ENCODE assay signal across 18 mouse cellular contexts in the genomic region with DNA sequence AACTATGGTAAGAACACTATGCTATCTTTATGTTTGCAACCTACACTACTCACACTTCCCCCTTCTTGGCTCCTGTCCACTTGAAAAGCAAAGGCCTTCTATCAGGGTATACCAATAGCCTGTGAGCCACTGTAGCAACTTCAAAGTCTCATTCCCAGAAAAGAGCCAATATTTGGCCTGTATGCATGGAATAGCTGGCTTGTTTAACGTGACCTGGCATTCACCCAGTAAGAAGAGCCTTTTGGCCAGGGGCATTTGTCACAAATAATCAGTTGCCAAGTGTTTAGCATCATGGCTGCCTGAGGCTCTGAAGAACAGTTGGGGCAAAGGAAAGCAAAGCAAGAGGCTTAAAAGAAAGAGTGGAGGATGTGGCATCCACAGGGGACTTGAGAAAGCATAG.
DNase-seq lines count a peak whose midpoint lies in the region; ATAC-seq lines count a peak whose summit lies in the region.
"Had no signal": no experiment of that assay in that cellular context is flagged by ENCODE, and none has a peak within 500 bp of the region (broad histone marks: within the 10 kb centered on the region; RNA-seq: fewer than 3 reads in every experiment).

No protein-coding gene starts in this region.

- H3K4me3 ChIP-seq in hindbrain, embryonic 11.5 days (ENCODE audit: low read depth, low read length), result no peak overlapping the region
- H3K4me3 ChIP-seq in hindbrain, embryonic 12.5 days, result no peak overlapping the region
- H3K4me3 ChIP-seq: embryonic facial prominence, embryonic 10.5 days; erythroblast, embryonic 14.5 days; layer of hippocampus, adult 2 months; limb, embryonic 15.5 days; lung, embryonic 15.5 days; stomach, embryonic 15.5 days had no signal

- WGBS in hindbrain, embryonic 11.5 days, result 79% methylated on average over 1 of the region's 1 CpGs
- WGBS in hindbrain, embryonic 12.5 days, result 69% methylated on average over 1 of the region's 1 CpGs

- H3K9ac ChIP-seq in hindbrain, embryonic 11.5 days (ENCODE audit: low read depth, low read length), result no peak overlapping the region
- no peak overlapping the region for H3K9ac ChIP-seq in hindbrain, embryonic 12.5 days
- H3K9ac ChIP-seq: limb, embryonic 15.5 days; lung, embryonic 15.5 days; stomach, embryonic 15.5 days had no signal

- H3K36me3 ChIP-seq in hindbrain, embryonic 11.5 days (ENCODE audit: control insufficient read depth, insufficient read depth, low read length), result no peaks in the 10 kb centered on the region
- H3K36me3 ChIP-seq in hindbrain, embryonic 12.5 days, result no peaks in the 10 kb centered on the region
- H3K36me3 ChIP-seq: limb, embryonic 15.5 days; lung, embryonic 15.5 days; stomach, embryonic 15.5 days had no signal

- H3K27ac ChIP-seq in hindbrain, embryonic 11.5 days (ENCODE audit: low read depth, low read length), result no peak overlapping the region
- no peak overlapping the region for H3K27ac ChIP-seq in hindbrain, embryonic 12.5 days
- H3K27ac ChIP-seq: embryonic facial prominence, embryonic 10.5 days; layer of hippocampus, adult 2 months; limb, embryonic 15.5 days; lung, embryonic 15.5 days; stomach, embryonic 15.5 days had no signal

- H3K4me2 ChIP-seq in hindbrain, embryonic 11.5 days (replicated peaks; ENCODE audit: low read depth, low read length), result no peak overlapping the region
- H3K4me2 ChIP-seq in hindbrain, embryonic 12.5 days (replicated peaks), result no peak overlapping the region
- H3K4me2 ChIP-seq: limb, embryonic 15.5 days; lung, embryonic 15.5 days; stomach, embryonic 15.5 days had no signal

- H3K9me3 ChIP-seq in hindbrain, embryonic 11.5 days (ENCODE audit: control insufficient read depth, low read length), result no peaks in the 10 kb centered on the region
- H3K9me3 ChIP-seq in hindbrain, embryonic 12.5 days (replicated peaks), result no peaks in the 10 kb centered on the region
- H3K9me3 ChIP-seq: embryonic facial prominence, embryonic 10.5 days; limb, embryonic 15.5 days; lung, embryonic 15.5 days; stomach, embryonic 15.5 days had no signal

- H3K27me3 ChIP-seq in hindbrain, embryonic 11.5 days (ENCODE audit: control insufficient read depth, insufficient read depth, low read length), result no peaks in the 10 kb centered on the region
- H3K27me3 ChIP-seq in hindbrain, embryonic 12.5 days, result no peaks in the 10 kb centered on the region
- H3K27me3 ChIP-seq: limb, embryonic 15.5 days; lung, embryonic 15.5 days; stomach, embryonic 15.5 days had no signal

- no peaks in the 10 kb centered on the region for H3K4me1 ChIP-seq in hindbrain, embryonic 11.5 days (replicated peaks; ENCODE audit: control insufficient read depth, insufficient read depth, low read length)
- H3K4me1 ChIP-seq in hindbrain, embryonic 12.5 days, result peaks cover 6% of the 10 kb centered on the region; the same call in 1 of the 2 replicates
- H3K4me1 ChIP-seq: embryonic facial prominence, embryonic 10.5 days; limb, embryonic 15.5 days; lung, embryonic 15.5 days; stomach, embryonic 15.5 days had no signal

- ATAC-seq in hindbrain, embryonic 11.5 days (ENCODE audit: low FRiP score), result no peak
- no peak for ATAC-seq in hindbrain, embryonic 12.5 days (ENCODE audit: low FRiP score)
- no peak for ATAC-seq in activated CD4-positive, CD25-positive, alpha-beta regulatory T cell, adult 4 months
- ATAC-seq: inflammation-experienced regulatory T-cells, adult 6 months had no signal

- peak; percentile 4 for DNase-seq in hindbrain, embryonic 11.5 days (ENCODE audit: low spot score)
- DNase-seq in NIH3T3 (ENCODE audit: low read depth), result peak; percentile 2
- peak; percentile 38 for DNase-seq in cerebellum, adult 11-12 months
- peak; percentile 31 to 51 for DNase-seq in cerebellum, postnatal 36 days
- DNase-seq in ovary, postnatal 10 days (ENCODE audit: low spot score), result no peak
- no peak for DNase-seq in lung, postnatal 10 days
- DNase-seq: adrenal gland, postnatal 36 days; right cerebral cortex, adult 18-20 months; spleen, adult 18-20 months had no signal

Comparison
In these comparisons a context has a peak if more than half of its experiments do, and no peak if none do; other contexts are left out.
1. DNase-seq: peak in hindbrain, embryonic 11.5 days (single experiment), NIH3T3 (single experiment), cerebellum, adult 11-12 months (single experiment) and cerebellum, postnatal 36 days (2 of 2); none in ovary, postnatal 10 days (single experiment) and lung, postnatal 10 days (single experiment).